Mouse (Mus musculus) adrenal gland, postnatal 4 days (tissue): ENCODE results near the gene Ptprj. TPM values are rescaled to one million over a fixed set of nuclear protein-coding genes. Genes with fewer than 3 reads are reported as not detected.
"Not testable (repeated sequence)": the region's sequence is repeated elsewhere in the genome, so short reads cannot be mapped to it uniquely, and the experiment has no call there.

Source experiments
- DNase-seq, 2 experiments: peaks; one replicate each; pipeline ENCODE4 v3.0.0; 2021 to 2022; ENCODE audit warnings: low spot score in 2 of 2, mixed read lengths in 2 of 2
- total RNA-seq, 2 experiments: library from RNA; stranded (reverse); gene quantifications; 2 replicates each; pipeline ENCODE4 v1.2.3; 2021

Gene Ptprj
- total RNA-seq, 2 experiments from 2014 or later, result 31.3 to 32.4 TPM

DNA sequence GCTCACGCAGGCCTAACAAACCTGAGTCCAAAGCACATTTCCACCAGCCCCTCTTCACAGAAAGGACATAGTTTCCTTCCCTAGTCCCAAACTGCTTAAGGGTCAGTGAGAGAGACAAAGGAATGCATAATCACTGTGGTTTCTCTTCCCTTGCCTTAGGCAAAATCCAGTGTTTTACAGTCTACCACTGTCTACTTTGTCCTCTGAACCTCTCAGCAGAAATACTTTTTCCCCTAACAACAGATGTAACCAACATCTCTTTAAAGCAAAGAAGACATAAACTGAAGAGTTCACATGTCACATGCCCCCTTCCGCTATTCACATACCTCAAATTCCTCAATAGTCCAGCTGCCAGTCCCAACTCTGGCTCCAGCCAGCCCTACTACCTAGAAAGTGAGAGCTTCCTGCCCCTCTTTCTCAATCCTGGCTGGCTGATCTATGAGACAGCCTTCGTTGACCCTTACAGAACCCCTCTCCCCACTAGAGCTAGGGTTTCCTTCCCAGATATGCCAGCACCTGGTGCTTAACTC is 94.2 kb downstream of the Ptprj start:
- no peak for DNase-seq

DNA sequence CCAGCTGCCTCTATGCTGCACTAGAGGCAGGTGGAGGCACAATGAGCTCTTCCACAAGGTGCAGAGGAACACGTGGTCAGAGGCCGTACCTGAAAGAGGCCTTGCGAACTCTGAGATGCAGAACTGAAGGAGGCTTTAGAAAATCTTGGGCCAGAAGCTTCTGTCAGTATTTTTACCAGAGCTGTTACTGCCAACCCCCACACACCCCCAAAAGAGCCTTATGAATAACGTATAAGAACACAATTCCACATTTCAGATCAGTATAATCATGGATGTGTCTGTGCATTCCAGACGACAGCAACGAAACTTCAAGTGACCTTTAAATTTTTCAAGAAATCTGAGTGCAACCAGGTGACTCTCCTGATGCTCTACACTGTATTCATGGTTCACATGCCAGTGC is 98.9 kb downstream of the Ptprj start:
- DNase-seq, result no peak

DNA sequence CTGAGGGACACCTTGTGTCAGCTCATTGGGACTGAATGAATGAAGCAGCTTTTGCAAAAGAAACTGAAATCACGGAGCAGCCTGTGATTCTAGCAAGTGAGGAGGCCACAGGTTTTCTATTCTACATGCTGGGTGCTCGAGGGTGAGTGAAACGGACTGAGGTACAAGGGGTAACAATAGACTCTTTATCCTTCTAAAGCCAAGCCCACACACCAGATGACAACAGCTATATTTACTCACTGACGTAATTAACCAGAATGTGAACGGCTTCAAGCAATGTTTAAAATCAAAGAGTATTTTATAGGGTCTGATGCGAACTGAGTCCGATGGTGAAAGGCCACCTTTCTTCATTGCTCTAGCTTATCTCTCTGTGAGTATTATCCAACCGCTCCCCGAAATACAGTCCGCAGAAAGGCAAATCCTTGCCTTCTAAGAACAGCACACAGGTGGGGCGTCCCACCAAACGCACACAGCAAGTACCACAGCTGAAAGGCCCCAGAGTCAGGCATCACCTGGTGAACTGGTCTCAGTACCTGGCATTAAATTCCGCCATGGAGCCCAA is 99.6 kb downstream of the Ptprj start:
- no peak for DNase-seq

DNA sequence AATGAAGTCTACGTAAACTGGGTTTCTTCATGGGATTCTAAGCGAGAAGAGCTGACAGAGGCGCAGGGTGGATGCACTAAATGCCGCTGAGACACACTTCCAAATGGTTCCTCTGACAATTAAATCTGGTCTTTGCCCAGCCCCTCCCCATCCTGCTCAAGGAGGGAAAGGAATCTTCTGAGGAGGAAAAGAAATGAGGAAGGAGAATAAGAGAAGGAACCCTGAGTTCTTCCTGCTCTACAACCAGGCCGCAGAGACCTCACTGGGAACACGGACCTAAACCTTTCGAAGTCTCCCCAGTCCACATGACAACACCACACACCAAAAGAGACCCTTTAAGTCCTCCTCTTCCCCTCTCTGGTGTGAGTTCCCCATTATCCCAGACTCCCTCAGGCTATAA is 101.9 kb downstream of the Ptprj start:
- DNase-seq, result no peak

DNA sequence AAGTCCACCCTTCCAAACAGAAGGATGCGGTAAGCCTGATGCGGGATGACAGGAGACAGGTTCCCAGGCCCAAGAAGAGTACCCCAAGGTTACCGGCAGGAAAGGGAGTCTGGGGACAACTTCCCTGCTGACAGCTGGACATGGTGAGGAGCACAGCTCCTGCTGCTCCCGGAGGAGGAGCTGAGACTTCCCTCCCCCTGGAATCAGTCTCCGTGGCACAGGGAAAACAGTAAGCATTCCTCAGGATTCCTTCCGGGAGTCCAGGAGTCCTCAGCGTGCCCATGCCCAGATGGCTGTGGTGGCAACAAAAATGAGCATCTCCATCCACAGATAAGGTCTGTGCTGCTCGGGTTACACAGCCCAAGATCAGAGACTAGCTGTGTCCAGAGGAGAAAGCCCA is 102.8 kb downstream of the Ptprj start:
- DNase-seq, result no peak

DNA sequence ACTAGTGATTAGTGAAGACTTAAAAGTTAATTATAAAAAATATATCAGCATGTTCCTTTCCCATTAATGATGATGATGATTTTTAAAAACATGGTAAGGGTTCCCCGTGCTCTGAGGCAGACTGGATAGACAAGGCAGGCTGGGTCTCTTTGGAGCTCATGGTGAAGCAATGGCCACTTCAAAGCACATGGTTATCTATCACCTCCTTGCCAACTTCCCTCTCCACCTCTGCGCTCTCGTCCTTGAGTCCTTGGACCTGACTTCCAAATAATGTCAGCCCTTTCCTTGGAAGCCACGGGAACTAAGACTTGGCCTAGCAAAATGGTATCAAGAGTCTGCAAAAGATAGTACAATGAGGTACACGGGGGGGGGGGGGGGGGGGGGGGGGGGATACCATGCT is 103.7 kb downstream of the Ptprj start:
- no peak for DNase-seq

DNA sequence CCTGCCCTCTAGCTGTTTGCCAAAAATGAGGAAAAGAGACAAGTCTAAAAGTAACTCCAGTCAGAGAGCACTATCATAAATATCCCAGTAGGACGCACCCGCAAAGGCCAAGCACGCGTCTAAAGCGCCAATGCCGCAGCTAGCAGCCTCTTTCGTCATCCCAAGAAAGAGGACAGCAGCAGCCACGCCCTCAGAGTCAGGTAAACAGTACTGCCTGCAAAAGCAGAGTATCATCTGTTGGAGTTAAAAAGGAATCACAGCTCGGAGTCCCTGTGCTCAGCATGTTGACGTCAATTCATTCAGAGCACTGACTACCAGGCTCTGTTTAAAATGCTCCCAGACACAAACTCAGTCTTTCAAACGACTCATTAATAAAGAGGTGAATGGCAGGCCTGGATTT is 104.1 kb downstream of the Ptprj start:
- no peak for DNase-seq

DNA sequence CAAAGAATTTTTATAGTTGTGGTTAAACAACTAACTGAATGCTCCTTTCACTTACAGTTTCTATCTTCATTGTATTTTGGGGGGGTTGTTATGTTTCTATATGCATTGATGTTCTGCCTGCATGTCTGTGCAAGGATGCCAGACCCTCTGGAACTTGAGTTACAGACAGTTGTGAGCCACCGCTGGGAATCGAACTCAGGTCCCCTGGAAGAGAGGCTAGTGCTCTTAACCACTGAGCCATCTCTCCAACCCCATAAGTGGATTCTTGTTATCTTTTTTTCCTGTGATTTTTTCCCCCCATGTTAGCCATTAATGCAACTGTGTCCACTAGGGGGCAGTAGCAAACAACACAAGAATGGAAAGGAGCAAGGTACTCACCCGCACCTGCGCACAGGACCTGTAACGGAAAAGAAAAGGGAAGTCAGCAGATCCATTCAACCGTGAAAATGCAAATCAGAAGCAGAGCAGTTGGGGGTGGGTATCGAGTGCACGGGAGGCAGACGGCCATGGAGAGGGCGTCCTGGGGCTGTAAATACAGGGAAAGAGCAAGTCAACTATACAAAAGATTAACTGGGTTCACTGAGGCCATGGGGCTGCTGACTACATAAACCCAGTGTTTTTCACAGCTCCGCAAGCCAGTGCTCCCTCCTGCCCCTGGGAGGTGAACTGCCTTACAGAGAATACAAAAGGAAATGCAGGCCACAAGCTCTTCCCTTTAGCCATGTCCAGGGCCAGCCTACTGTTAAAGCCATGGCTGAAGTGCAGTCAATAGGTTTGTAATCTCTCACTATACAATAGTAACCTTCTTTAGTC is 105.6 kb downstream of the Ptprj start:
- peak; percentile 37 to 74 for DNase-seq

DNA sequence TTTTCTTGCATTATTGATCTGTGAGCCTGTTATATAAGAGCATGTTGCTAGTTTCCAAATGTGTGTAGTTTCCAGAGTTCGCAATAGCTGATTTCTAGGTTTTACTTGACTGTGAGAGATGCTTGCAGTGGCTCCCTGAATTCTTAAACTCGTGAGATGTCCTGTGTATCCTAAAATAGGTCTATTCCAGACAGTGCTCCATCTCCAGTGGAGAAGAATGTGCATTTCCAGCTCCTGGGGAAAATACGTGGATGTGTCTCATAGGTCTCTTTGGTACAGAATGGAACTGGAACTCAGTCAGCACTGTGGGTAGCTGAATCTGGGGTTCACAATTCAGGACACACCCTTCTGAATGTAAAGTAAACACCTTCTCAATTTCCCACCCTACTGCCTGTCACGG is 107.7 kb downstream of the Ptprj start:
- no peak for DNase-seq

DNA sequence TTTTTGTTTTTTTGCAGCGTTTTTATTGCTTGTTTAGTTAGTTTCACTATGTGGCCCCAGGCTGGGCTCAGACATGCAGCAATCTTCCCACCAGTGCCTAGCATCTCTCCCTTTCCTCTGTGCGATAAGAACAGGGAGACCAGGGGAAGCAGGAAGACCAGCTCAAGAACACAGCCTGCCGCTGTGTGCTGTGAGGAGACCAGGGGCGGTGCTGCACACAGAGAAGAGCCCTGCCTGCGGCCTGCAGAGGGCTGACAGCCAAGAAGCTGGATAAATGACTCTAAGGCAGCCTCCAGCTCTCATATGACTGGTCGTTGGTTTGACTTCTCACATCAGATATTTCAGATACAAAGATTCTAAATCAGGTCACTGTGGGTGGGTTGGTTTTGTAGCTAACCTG is 110.3 kb downstream of the Ptprj start:
- DNase-seq, result no peak

DNA sequence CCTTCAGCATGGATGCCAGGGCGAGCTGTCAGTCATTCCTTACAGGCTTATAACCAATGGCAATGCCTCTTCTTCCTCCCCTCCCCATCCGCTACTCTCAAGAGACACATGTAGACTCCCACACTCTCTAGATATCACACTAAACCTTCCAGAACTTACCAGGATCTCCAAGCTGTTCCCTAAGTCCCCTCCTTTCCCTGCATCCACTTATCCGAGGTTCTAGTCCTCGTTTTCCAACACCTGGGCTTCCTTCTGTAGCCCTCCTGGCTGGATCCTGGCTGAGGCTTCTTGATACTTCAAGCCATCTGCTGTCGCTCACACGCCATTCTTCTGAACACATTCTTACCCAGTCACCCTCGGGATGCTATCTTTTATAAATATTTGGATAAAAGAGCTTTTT is 114.0 kb downstream of the Ptprj start:
- no peak for DNase-seq

DNA sequence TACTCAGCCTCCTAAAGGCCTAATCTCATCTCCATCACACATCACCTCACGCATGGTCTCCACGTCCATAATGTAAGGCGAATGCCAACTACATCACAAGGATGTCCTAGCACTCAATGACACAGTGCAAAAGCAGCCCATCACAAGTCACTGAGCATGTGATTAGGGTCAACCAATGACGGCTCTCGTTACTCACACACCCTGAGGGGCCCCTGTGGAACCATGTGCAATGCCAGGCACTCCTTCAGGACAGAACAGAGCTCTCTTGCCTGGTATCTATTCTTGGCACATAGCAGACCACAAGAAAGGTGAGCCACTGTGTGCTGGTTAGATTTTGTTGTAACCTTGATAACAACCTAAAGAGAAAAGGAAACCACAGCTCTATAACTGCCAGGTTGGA is 116.7 kb downstream of the Ptprj start:
- no peak for DNase-seq

DNA sequence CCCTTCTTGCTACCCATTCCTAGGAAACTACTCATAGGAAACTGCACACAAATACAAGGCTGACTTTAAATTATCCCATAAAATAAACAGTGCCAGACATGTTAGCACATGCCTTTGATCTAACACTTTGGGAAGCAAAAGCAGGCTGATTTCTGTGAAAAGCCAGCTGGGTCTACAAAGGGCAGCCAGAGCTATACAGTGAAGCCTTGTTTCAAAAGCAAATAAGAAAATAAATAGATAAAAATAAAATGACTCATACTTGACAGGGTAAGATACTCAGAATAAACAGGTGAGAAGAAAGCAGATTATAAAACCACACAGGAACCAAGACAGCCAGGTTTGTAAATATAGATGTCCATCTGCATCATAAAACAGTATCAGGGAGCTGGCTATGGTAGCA is 118.2 kb downstream of the Ptprj start:
- DNase-seq, result no peak

DNA sequence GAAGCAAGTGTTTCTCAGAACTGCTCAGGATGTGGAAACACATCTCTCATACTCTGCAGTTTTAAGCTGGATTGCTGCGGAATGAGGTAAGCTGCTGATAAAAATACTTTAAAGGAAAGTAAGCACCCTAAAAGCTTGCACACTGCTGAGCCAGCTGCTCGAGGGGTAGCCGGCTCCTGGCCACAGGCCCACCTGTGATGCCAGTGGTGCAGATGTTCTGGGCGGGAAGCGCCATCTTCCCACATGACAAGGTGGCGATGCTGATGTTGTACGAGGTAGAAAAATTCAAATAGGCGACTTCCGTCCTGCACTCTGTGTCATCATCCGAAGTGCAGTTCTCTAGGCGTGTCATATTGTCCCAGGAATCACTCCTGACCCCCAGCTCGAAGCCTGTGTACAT is 122.5 kb downstream of the Ptprj start:
- no peak for DNase-seq

DNA sequence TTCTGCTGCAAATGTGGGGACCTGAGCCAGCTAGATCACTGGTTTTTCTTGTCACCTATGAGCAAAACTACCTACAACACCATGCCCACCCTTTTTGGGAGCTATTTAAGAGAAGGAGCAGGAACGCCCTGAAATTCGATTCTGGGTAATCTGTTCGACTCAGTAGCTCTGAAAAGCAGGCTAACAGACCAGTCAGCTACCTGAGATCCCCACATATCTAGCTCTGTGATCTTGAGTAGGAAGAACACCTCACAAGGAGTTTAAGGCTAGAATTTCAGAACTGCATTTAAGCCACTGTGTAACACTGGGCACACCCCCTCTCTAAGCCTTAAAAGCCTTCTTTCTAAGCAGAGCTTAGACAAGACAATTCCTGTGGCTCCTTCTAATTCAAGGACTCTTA is 128.1 kb downstream of the Ptprj start:
- no peak for DNase-seq

DNA sequence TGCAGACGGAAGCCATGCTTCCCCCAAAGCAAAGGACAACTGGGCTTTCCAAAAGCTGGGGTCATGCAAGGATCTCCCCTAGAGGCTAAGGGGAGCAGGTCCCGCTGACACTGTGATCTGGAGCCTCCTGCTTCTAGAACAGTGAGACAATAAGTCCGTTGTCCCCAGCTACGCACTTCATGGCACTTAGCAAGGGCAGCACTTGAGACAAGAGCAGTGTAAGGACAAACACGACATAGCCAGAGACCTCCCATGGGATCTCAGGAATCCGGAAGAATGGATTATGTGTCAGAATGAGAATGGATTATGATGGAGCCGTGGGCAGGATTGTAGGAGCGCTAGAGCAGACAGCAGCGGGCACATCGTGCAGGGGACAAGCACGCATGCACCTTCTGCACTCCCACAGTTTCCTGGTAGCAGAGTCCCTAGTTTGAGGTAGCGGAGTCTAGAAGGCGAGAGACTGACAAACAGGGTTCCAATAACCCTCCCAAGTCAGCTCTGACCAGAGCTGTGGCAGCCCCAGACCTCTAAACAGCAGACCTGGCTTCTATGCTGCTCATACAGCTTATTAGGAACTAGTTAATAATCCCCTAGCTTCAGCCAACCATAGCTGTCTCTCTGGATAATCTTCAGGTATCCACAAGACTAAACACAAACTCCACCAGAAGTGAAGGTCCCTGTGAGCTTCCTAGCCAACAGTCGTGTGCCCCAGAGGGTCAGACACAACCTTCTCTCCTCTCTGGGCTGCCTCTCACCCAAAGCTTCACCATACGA is 131.3 kb downstream of the Ptprj start:
- no peak for DNase-seq

DNA sequence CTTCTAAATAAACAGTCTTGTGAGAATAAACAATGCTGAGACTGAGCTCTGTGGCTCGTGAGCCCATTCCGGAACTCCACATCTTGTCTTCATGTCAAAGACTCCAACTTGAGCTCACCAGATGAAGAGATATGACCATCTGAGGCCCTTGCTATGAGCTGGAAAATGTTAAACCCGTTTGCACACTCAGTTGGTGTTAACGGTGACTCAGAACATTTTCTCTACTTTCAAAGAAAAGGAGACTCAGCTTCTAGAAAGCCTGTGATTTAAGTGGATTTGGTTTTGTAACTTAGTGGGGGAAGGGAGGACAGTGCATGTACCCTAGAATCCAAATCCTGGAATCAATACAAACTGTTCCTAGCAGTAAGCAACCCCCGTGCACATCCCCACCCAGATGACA is 136.6 kb downstream of the Ptprj start:
- no peak for DNase-seq

DNA sequence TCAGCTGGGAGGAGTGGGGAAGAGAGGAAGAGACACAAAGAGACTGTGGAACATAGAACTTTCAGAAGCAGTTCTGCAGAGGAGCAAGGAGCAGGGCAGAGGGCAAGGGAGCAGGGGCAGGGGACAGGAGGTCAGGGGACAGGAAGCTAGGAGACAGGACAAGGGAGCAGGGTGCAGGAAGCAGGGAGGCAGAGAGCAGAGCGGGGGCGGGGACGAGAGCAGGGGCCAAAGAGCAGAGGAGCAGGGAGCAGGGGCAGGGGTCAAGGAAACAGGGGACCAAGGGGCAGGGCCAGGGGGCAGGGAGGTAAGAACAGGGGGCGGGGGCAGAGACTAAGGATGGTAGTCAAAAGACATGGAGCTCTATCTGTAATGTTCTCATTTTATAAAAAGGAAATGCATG is 138.6 kb downstream of the Ptprj start:
- not testable (repeated sequence) for DNase-seq

DNA sequence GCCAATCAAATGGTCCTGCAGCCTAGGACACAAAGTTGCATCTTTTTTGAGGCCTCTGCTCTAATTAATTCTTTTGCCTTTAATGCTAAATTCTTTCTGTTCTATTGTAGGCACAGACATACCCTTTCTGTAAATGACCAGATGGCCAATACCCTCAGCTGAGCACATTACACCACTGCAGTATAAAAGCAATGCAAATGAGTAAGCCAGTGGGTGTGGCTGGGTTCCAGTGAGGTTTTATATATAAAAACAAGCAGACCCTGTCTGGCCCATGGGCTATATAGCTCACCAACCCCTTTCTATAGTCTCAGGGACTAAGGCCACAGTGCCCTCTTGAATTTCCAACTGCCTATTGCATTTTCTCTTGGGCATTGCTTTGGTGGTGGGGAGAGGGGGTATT is 140.3 kb downstream of the Ptprj start:
- not testable (repeated sequence) for DNase-seq

DNA sequence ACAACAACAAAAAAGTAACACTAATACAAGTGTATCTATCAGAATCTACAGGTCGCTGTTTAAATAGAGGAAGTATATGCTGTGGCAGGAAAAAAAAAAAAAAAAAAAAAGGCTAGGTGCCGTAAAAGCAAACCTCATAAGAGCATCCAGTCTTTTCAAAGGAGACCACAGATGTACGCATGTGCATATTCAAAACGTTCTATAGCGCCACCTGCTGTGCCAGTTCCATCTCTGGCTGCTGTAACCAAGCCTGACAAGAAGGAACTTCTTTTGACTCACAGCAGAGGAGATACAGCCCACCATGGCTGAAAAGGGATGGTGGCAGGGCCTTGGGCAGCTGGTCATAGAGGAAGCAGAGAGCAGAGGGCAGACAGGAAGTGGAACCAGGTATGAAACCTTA is 143.0 kb downstream of the Ptprj start:
- DNase-seq, result not testable (repeated sequence)

DNA sequence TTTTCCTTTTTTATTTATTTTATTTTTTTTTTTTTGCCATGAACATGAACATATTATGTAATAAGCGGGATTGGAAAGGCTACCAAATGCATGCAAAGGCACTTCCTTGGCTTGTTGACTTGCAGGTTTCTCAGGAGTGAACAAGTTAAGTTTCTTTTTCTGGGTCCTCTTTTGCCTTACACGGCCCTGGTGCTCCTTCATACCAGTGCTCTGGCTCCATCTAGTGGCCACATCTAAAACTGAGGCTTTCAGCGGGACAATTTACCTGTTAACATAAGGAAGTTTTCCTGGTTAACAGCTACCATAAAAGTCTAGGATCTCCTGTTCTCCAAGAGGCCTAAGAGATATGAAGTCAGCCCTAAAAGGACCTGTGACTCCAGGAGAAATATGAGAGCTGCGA is 150.7 kb downstream of the Ptprj start:
- not testable (repeated sequence) for DNase-seq
